Mouse (Mus musculus): ENCODE data around the gene Nsun7. TPM values are rescaled to one million over a fixed set of nuclear protein-coding genes. Genes with fewer than 3 reads are reported as not detected.
A peak's percentile ranks its signal among the peaks of the same experiment; 100 is the strongest.

Nsun7 gene
- polyA plus RNA-seq (2015; fragmentation: Nextera tagmentation; extraction: Ambion mirVana), result 0.38 and 0.46 TPM in 2 replicates

DNA sequence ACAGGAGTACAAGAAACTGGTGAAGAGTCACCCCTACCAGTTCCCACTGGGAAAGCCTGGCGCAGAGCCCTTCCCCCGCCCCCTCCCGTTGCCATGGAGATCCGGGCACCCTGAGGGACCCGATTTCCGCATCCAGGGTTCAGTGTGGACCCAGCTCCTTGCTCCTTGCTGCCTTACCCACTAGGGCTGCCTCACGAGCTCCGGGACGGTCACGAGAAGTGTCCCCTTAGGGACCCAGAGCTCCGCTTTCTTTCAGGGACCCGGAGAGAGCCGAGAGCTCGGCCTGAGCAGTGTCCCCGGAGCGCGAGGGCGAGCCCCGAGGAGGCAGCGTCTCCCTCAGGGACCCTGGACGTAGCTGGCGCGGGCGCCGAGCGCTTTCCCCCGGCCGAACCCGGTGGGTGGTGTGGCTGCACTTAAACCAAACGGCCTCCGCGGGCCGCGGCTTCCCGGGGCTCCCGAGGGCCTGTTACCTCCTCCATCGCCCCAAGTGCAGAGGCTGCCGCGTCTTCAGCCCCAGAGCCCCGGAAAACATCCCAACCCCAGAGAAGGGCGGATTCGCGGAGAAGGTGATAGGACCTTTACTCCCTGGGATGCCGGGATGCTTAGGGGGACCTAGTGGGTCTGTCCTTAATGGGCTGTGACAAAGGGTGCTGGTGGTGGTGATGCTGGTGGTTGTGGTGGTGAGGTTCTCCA, at the start of gene Nsun7:
Nsun7 (plus strand) TSS at position 142 of the 693 bp plus-strand sequence.
- Histone ChIP-seq H3K4me3 (replicated peaks; ENCODE audit: low read depth, low read length) (peak within 1 kb of the TSS; percentile 53), H3K4me2 (ENCODE audit: low read length) (peak within 1 kb of the TSS; percentile 86), H3K9me3 (replicated peaks; ENCODE audit: low read length) (no peaks in the 10 kb centered on the region), H3K36me3 (ENCODE audit: insufficient read depth, low read length) (no peaks in the 10 kb centered on the region), H3K4me1 (replicated peaks; ENCODE audit: insufficient read depth, low read length) (no peaks in the 10 kb centered on the region), H3K27me3 (ENCODE audit: insufficient read depth, low read length) (no peaks in the 10 kb centered on the region), H3K9ac (ENCODE audit: low read depth, low read length) (peak within 1 kb of the TSS; percentile 56), H3K27ac (no peak within 1 kb of the TSS)
- 2% methylated on average over 44 of the region's 44 CpGs for WGBS
- ATAC-seq (replicated peaks; ENCODE audit: low FRiP score, low read depth), result peak; percentile 84
- no peak for TF ChIP-seq CTCF (IDR thresholded peaks at IDR 0.05; ENCODE audit: low read depth)
- DNase-seq (ENCODE audit: low spot score), result peak; percentile 63

DNA sequence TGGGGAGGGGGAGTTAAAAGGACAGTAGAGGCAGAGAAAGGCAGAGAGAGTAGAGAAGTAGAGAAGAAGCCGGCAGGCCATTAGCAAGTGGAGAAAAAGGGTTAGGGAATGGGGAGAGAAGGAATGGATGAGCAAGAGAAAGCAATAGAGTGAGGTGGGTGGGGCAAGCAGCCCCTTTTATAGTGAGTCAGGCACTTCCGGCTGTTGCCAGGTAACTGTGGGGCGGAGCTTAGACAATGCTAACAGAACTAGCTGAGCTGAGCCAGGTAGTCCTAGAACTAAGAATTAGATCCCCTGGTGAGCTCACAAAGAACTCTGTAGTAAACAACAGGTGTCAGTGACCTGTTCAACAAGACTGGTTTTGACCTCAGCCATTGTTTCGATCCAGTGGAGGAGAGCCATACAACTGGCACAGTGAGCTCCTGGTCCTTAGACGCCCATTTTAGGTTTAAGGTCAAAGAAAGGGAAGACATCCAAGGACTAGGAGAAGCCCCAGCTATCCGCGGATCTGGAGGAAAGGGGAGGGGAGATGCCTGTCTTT, 45.2 kb upstream of the Nsun7 start:
- no peak for TF ChIP-seq CTCF (IDR thresholded peaks at IDR 0.05; ENCODE audit: low read depth)
- H3K36me3 ChIP-seq (ENCODE audit: insufficient read depth, low read length), result no peaks in the 10 kb centered on the region
- DNase-seq (ENCODE audit: low spot score) (no peak), ATAC-seq (replicated peaks; ENCODE audit: low FRiP score, low read depth) (no peak)
- WGBS, result 70% methylated on average over 7 of the region's 7 CpGs
- H3K4me3 ChIP-seq (replicated peaks; ENCODE audit: low read depth, low read length), result no peak overlapping the region
- no peak overlapping the region for H3K9ac ChIP-seq (ENCODE audit: low read depth, low read length)
- H3K4me2 ChIP-seq (ENCODE audit: low read length), result no peak overlapping the region
- no peaks in the 10 kb centered on the region for H3K9me3 ChIP-seq (replicated peaks; ENCODE audit: low read length)
- no peak overlapping the region for H3K27ac ChIP-seq
- H3K4me1 ChIP-seq (replicated peaks; ENCODE audit: insufficient read depth, low read length), result no peaks in the 10 kb centered on the region; the same call in 1 of the 2 replicates
- no peaks in the 10 kb centered on the region for H3K27me3 ChIP-seq (ENCODE audit: insufficient read depth, low read length)

DNA sequence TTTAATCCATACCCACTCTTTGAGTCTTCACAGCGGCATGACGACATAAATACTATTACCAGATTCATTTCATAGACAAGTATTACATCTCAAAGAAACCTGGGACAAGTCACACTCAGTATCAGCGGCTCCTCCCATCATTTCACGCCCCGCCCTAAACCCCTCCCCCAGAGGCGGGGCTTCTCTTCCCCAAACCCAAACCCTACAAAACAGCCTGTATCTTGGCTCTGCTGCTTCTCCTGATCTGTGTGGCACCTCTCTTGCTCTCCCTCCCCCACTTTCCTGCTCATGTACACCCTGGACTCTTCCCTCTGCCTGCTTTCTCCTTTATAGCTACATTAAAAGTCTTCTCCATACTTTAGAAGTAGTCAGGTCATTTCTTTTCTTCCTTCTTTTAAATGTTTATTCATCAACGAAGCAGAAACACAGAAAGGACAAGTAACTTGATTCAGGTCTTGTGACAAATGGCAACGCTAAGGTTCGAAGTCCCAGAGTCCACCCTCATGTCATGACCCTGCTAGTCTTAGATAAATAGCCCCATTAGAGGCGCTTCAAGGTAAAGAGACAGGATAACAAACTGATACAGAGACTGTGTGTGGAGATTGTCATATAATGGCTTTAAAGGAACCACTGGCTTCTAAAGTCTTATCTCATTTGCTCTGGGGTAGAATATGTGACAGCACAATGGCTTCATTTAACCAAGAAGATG, 44.0 kb upstream of the Nsun7 start:
- Histone ChIP-seq H3K27ac (no peak overlapping the region), H3K27me3 (ENCODE audit: insufficient read depth, low read length) (no peaks in the 10 kb centered on the region), H3K4me1 (replicated peaks; ENCODE audit: insufficient read depth, low read length) (no peaks in the 10 kb centered on the region; the same call in 1 of the 2 replicates), H3K36me3 (ENCODE audit: insufficient read depth, low read length) (no peaks in the 10 kb centered on the region), H3K9ac (ENCODE audit: low read depth, low read length) (no peak overlapping the region), H3K4me3 (replicated peaks; ENCODE audit: low read depth, low read length) (no peak overlapping the region), H3K9me3 (replicated peaks; ENCODE audit: low read length) (no peaks in the 10 kb centered on the region), H3K4me2 (ENCODE audit: low read length) (no peak overlapping the region)
- WGBS, result 49% methylated on average over 10 of the region's 10 CpGs
- no peak for DNase-seq (ENCODE audit: low spot score)
- ATAC-seq (replicated peaks; ENCODE audit: low FRiP score, low read depth), result no peak; the same call in 1 of the 2 replicates
- no peak for TF ChIP-seq CTCF (IDR thresholded peaks at IDR 0.05; ENCODE audit: low read depth)

DNA sequence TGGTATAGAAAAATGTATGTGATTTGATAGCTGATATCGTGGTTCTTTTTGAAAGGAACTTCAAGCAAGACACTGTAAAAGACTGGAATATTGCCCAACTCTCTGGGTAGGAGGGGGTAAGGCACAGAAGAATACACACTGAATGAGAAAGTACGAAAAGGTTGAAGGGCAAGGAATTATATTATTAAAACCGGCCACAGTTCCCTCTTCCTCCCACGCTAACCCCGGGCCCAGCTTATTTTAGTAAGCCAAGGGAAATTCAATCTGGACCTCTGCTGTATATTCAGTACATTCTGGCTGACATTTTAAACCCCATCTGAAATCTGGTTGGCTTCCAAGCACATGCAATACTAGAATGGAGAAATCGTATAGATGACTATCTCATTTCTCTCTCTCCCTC, 40.0 kb upstream of the Nsun7 start:
- no peak for TF ChIP-seq CTCF (IDR thresholded peaks at IDR 0.05; ENCODE audit: low read depth)
- Histone ChIP-seq H3K4me2 (ENCODE audit: low read length) (0 out of 2 replicates have a peak overlapping the region, but pooled peaks have one; percentile 23), H3K36me3 (ENCODE audit: insufficient read depth, low read length) (no peaks in the 10 kb centered on the region), H3K9ac (ENCODE audit: low read depth, low read length) (no peak overlapping the region), H3K9me3 (replicated peaks; ENCODE audit: low read length) (no peaks in the 10 kb centered on the region), H3K27me3 (ENCODE audit: insufficient read depth, low read length) (no peaks in the 10 kb centered on the region), H3K4me3 (replicated peaks; ENCODE audit: low read depth, low read length) (no peak overlapping the region), H3K27ac (no peak overlapping the region), H3K4me1 (replicated peaks; ENCODE audit: insufficient read depth, low read length) (no peaks in the 10 kb centered on the region; the same call in 1 of the 2 replicates)
- ATAC-seq (replicated peaks; ENCODE audit: low FRiP score, low read depth) (no peak), DNase-seq (ENCODE audit: low spot score) (peak; percentile 76)
- WGBS, result 26% methylated on average over 6 of the region's 6 CpGs

DNA sequence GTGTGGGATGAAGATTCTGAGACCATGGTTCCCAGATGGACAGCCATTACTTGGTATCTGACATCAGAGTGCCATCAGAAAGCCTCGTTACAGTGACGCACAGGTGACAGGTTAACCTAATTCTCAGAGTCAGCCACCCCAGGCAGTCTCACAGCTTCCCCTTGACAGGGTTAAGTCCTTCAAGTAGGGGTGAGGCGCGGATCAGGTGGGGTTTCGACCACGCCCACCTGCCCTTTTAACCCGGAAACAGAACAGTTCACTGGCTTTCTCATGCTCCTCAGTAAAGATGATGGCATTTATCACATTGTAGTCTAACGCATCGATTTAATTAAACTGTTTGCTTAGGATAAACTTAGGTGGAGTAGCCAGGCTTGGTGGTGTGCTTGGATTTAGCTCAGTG, 39.1 kb upstream of the Nsun7 start:
- H3K4me3 ChIP-seq (replicated peaks; ENCODE audit: low read depth, low read length), result no peak overlapping the region
- H3K9ac ChIP-seq (ENCODE audit: low read depth, low read length), result no peak overlapping the region
- no peaks in the 10 kb centered on the region for H3K9me3 ChIP-seq (replicated peaks; ENCODE audit: low read length)
- H3K27ac ChIP-seq, result no peak overlapping the region
- H3K4me2 ChIP-seq (ENCODE audit: low read length), result no peak overlapping the region
- H3K36me3 ChIP-seq (ENCODE audit: insufficient read depth, low read length), result no peaks in the 10 kb centered on the region
- ATAC-seq (replicated peaks; ENCODE audit: low FRiP score, low read depth) (no peak), DNase-seq (ENCODE audit: low spot score) (no peak)
- no peak for TF ChIP-seq CTCF (IDR thresholded peaks at IDR 0.05; ENCODE audit: low read depth)
- H3K4me1 ChIP-seq (replicated peaks; ENCODE audit: insufficient read depth, low read length), result no peaks in the 10 kb centered on the region; the same call in 1 of the 2 replicates
- H3K27me3 ChIP-seq (ENCODE audit: insufficient read depth, low read length), result no peaks in the 10 kb centered on the region
- WGBS, result 73% methylated on average over 9 of the region's 9 CpGs

DNA sequence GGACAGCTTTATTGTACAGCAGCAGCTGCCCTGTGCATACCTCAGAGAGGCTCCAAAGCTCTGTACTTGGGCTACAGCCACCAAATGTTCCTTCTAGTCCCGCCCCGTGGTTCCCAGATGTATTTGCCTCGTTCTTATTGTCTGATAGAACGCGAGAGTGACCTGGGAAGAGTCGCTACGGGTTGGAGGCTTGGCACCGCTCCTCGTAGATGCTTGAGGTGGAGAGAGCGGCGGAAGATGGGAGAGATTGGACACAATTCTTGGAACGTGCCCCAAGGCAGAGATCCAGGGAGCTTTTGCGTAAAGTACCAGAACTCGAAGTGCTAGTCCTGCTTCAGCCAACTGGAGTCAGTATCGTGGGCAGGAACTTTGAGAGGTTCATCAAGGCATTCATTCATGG, 36.8 kb upstream of the Nsun7 start:
- TF ChIP-seq CTCF (IDR thresholded peaks at IDR 0.05; ENCODE audit: low read depth), result no peak
- Histone ChIP-seq H3K9ac (ENCODE audit: low read depth, low read length) (no peak overlapping the region), H3K4me1 (replicated peaks; ENCODE audit: insufficient read depth, low read length) (no peaks in the 10 kb centered on the region; the same call in 1 of the 2 replicates), H3K27ac (no peak overlapping the region), H3K27me3 (ENCODE audit: insufficient read depth, low read length) (no peaks in the 10 kb centered on the region), H3K4me3 (replicated peaks; ENCODE audit: low read depth, low read length) (no peak overlapping the region), H3K9me3 (replicated peaks; ENCODE audit: low read length) (no peaks in the 10 kb centered on the region), H3K4me2 (ENCODE audit: low read length) (no peak overlapping the region), H3K36me3 (ENCODE audit: insufficient read depth, low read length) (no peaks in the 10 kb centered on the region)
- WGBS, result 87% methylated on average over 15 of the region's 15 CpGs
- DNase-seq (ENCODE audit: low spot score) (no peak), ATAC-seq (replicated peaks; ENCODE audit: low FRiP score, low read depth) (no peak)

Data from kidney, postnatal 0 days (tissue).